In the genomic region with DNA sequence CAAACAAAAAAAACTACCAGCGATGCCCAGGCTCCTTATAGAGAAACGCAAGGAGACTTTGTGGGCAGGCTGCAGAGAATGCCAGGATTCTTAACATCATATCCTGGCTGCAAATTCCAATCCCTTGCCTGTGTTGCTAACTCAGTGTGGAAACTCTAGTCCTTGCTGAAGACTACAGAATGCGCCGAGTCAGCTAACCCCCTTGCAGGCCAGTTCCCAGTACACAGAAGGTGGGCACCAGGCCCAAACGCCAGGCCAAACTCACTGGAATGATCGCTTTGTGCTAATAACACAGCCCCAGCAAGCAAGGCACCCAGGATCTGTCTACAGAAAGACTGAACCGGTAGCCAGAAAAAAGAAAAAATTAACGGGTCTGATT, we compare ENCODE assay signal across 8 mouse cellular contexts. TPM values are rescaled to one million over a fixed set of nuclear protein-coding genes. Genes with fewer than 3 reads are reported as not detected.
DNase-seq lines count a peak whose midpoint lies in the region; ATAC-seq and TF ChIP-seq lines count a peak whose summit lies in the region.

No protein-coding gene starts in this region.

- H3K27me3 ChIP-seq in midbrain, embryonic 16.5 days (ENCODE audit: control insufficient read depth, insufficient read depth, low read depth, low read length), result no peaks in the 10 kb centered on the region
- no peaks in the 10 kb centered on the region for H3K27me3 ChIP-seq in midbrain, embryonic 13.5 days
- H3K27me3 ChIP-seq in forebrain, postnatal 0 days (ENCODE audit: insufficient read depth, low read length), result no peaks in the 10 kb centered on the region
- no peaks in the 10 kb centered on the region for H3K27me3 ChIP-seq in liver, postnatal 0 days (ENCODE audit: insufficient read depth, low read length)

- no peak for TF ChIP-seq CTCF in brain, embryonic 14.5 days (IDR thresholded peaks at IDR 0.05; ENCODE audit: borderline replicate concordance, extremely low read depth, insufficient read depth, insufficient read length)
- TF ChIP-seq CTCF in forebrain, postnatal 0 days (IDR thresholded peaks at IDR 0.05; ENCODE audit: low read depth), result no peak
- no peak for TF ChIP-seq CTCF in liver, postnatal 0 days (IDR thresholded peaks at IDR 0.05; ENCODE audit: low read depth)

- 0 out of 2 replicates have a peak, but pooled peaks cover 4% of the 10 kb centered on the region for H3K36me3 ChIP-seq in midbrain, embryonic 16.5 days (ENCODE audit: control insufficient read depth, insufficient read depth, low read length)
- peaks cover 18% of the 10 kb centered on the region for H3K36me3 ChIP-seq in midbrain, embryonic 13.5 days
- H3K36me3 ChIP-seq in forebrain, postnatal 0 days (ENCODE audit: insufficient read depth), result peaks cover 11% of the 10 kb centered on the region
- H3K36me3 ChIP-seq in liver, postnatal 0 days (replicated peaks; ENCODE audit: insufficient read depth, low read length), result no peaks in the 10 kb centered on the region

- no peak overlapping the region for H3K4me3 ChIP-seq in midbrain, embryonic 16.5 days (ENCODE audit: low read depth, low read length)
- H3K4me3 ChIP-seq in midbrain, embryonic 13.5 days (replicated peaks), result no peak overlapping the region
- H3K4me3 ChIP-seq in forebrain, postnatal 0 days (ENCODE audit: low read depth, low read length), result no peak overlapping the region
- H3K4me3 ChIP-seq in liver, postnatal 0 days (ENCODE audit: low read depth, low read length), result peak overlapping the region; percentile 46

- no peak overlapping the region for H3K4me2 ChIP-seq in midbrain, embryonic 16.5 days (ENCODE audit: low read length)
- no peak overlapping the region for H3K4me2 ChIP-seq in midbrain, embryonic 13.5 days (replicated peaks)
- H3K4me2 ChIP-seq in forebrain, postnatal 0 days (ENCODE audit: low read depth), result peak overlapping the region; percentile 15; the same call in 1 of the 2 replicates
- H3K4me2 ChIP-seq in liver, postnatal 0 days (ENCODE audit: low read depth, low read length), result peak overlapping the region; percentile 71

- H3K9ac ChIP-seq in midbrain, embryonic 16.5 days (ENCODE audit: low read depth, low read length), result no peak overlapping the region
- no peak overlapping the region for H3K9ac ChIP-seq in midbrain, embryonic 13.5 days (replicated peaks)
- peak overlapping the region; percentile 25; the same call in 1 of the 2 replicates for H3K9ac ChIP-seq in forebrain, postnatal 0 days
- H3K9ac ChIP-seq in liver, postnatal 0 days (replicated peaks), result peak overlapping the region; percentile 53; the same call in 1 of the 2 replicates

- no peaks in the 10 kb centered on the region for H3K9me3 ChIP-seq in midbrain, embryonic 16.5 days (replicated peaks; ENCODE audit: control insufficient read depth, low read length, poor library complexity, severe bottlenecking)
- no peaks in the 10 kb centered on the region for H3K9me3 ChIP-seq in midbrain, embryonic 13.5 days
- no peaks in the 10 kb centered on the region for H3K9me3 ChIP-seq in forebrain, postnatal 0 days (ENCODE audit: low read length)
- no peaks in the 10 kb centered on the region for H3K9me3 ChIP-seq in liver, postnatal 0 days (ENCODE audit: low read length)

- peak; percentile 86 for DNase-seq in brain, embryonic 14.5 days (ENCODE audit: low read depth)
- DNase-seq in forebrain, postnatal 0 days, result peak; percentile 60
- DNase-seq in heart, postnatal 4 days, result peak; percentile 62
- no peak for DNase-seq in liver, postnatal 0 days
- peak; percentile 87 for DNase-seq in skeletal muscle tissue, adult 2 months (ENCODE audit: low read depth, low spot score)
- no peak for DNase-seq in urinary bladder, postnatal 10 days (ENCODE audit: low spot score)

- TF ChIP-seq POLR2A in brain, embryonic 14.5 days (IDR thresholded peaks at IDR 0.05; ENCODE audit: borderline replicate concordance, extremely low read depth, insufficient read depth, insufficient read length, poor library complexity, severe bottlenecking), result no peak

- peak overlapping the region; percentile 6; the same call in 1 of the 2 replicates for H3K27ac ChIP-seq in midbrain, embryonic 16.5 days (ENCODE audit: low read length)
- no peak overlapping the region for H3K27ac ChIP-seq in midbrain, embryonic 13.5 days
- H3K27ac ChIP-seq in forebrain, postnatal 0 days (ENCODE audit: low read depth, low read length), result 0 out of 2 replicates have a peak overlapping the region, but pooled peaks have one; percentile 10
- 0 out of 2 replicates have a peak overlapping the region, but pooled peaks have one; percentile 55 for H3K27ac ChIP-seq in liver, postnatal 0 days (ENCODE audit: low read depth)

- no peak for TF ChIP-seq EP300 in liver, postnatal 0 days (IDR thresholded peaks at IDR 0.05; ENCODE audit: low read depth)

- 56% methylated on average over 8 of the region's 8 CpGs for WGBS in midbrain, embryonic 16.5 days
- 67% methylated on average over 8 of the region's 8 CpGs for WGBS in midbrain, embryonic 13.5 days
- WGBS in forebrain, postnatal 0 days, result 27% methylated on average over 8 of the region's 8 CpGs
- 54% methylated on average over 8 of the region's 8 CpGs for WGBS in liver, postnatal 0 days (ENCODE audit: insufficient replicate concordance)

- ATAC-seq in midbrain, embryonic 16.5 days, result 0 out of 2 replicates have a peak, but pooled peaks have one; percentile 44
- ATAC-seq in midbrain, embryonic 13.5 days, result no peak
- ATAC-seq in forebrain, postnatal 0 days, result peak; percentile 62
- peak; percentile 35; the same call in 1 of the 2 replicates for ATAC-seq in liver, postnatal 0 days

- H3K4me1 ChIP-seq in midbrain, embryonic 16.5 days (ENCODE audit: control insufficient read depth, insufficient read depth, low read length), result peaks cover 25% of the 10 kb centered on the region
- H3K4me1 ChIP-seq in midbrain, embryonic 13.5 days (replicated peaks), result peaks cover 46% of the 10 kb centered on the region
- H3K4me1 ChIP-seq in forebrain, postnatal 0 days (ENCODE audit: insufficient read depth), result peaks cover 6% of the 10 kb centered on the region; the same call in 1 of the 2 replicates
- H3K4me1 ChIP-seq in liver, postnatal 0 days (ENCODE audit: insufficient read depth), result peaks cover 16% of the 10 kb centered on the region; the same call in 1 of the 2 replicates

RNA-seq across cellular contexts. Expression of gene Setd7, which starts 7.2 kb away (rescaled TPM):
- 2.6 and 2.7 TPM in 2 replicates for polyA plus RNA-seq in midbrain, embryonic 16.5 days (2015; fragmentation: Nextera tagmentation; extraction: Ambion mirVana)
- 4.6 TPM in 2 replicates for polyA plus RNA-seq in midbrain, embryonic 13.5 days (2015; fragmentation: Nextera tagmentation; extraction: Ambion mirVana)
- polyA plus RNA-seq in brain, embryonic 14.5 days (2012; rRNA removed), result 15.3 and 15.7 TPM in 2 replicates
- total RNA-seq in forebrain, postnatal 0 days (2014; rRNA removed), result 15.2 and 22.8 TPM in 2 replicates
- polyA plus RNA-seq in forebrain, postnatal 0 days (2015; fragmentation: Nextera tagmentation; extraction: Ambion mirVana), result 0.92 and 2.1 TPM in 2 replicates
- total RNA-seq in heart, postnatal 4 days (2021), result 10 to 100 TPM; 54.0 to 58.7 TPM
- 0.45 and 0.48 TPM in 2 replicates for polyA plus RNA-seq in liver, postnatal 0 days (2015; fragmentation: Nextera tagmentation; extraction: Ambion mirVana)

Comparison
In these comparisons a context has a peak if more than half of its experiments do, and no peak if none do; other contexts are left out.
1. H3K4me2 ChIP-seq: peak in forebrain, postnatal 0 days (single experiment) and liver, postnatal 0 days (single experiment); none in midbrain, embryonic 16.5 days (single experiment) and midbrain, embryonic 13.5 days (single experiment).
2. H3K9ac ChIP-seq: peak in forebrain, postnatal 0 days (single experiment) and liver, postnatal 0 days (single experiment); none in midbrain, embryonic 16.5 days (single experiment) and midbrain, embryonic 13.5 days (single experiment).
3. DNase-seq: peak in brain, embryonic 14.5 days (single experiment), forebrain, postnatal 0 days (single experiment), heart, postnatal 4 days (single experiment) and skeletal muscle tissue, adult 2 months (single experiment); none in liver, postnatal 0 days (single experiment) and urinary bladder, postnatal 10 days (single experiment).